ENCODE assay signal across 29 mouse cellular contexts in the genomic region with DNA sequence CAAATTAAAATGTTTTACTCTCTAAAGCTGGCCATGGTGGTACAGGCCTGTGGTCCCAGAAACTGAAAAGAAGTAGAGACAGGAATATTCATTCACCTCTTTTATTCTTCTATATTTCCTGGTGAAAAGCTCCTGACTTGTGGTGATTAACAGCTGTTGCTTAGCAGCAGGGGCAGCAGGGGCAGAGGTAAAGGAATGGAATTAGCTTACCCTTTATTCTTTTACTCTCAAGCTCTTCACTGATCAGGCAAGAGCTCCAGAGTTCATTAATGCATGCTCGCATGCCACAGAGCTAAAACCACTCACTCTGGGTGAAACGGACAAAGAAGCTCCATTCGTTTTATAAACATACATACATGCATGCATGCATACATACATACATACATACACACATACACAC. TPM values are rescaled to one million over a fixed set of nuclear protein-coding genes. Genes with fewer than 3 reads are reported as not detected.
DNase-seq lines count a peak whose midpoint lies in the region; ATAC-seq and TF ChIP-seq lines count a peak whose summit lies in the region.
"Had no signal": no experiment of that assay in that cellular context is flagged by ENCODE, and none has a peak within 500 bp of the region (broad histone marks: within the 10 kb centered on the region; RNA-seq: fewer than 3 reads in every experiment).

No protein-coding gene starts in this region.

- ATAC-seq in hindbrain, postnatal 0 days, result no peak
- ATAC-seq in midbrain, embryonic 12.5 days (ENCODE audit: low FRiP score, low read depth), result peak; percentile 78
- ATAC-seq: liver, embryonic 12.5 days had no signal

- no peaks in the 10 kb centered on the region for H3K9me3 ChIP-seq in hindbrain, embryonic 10.5 days
- no peaks in the 10 kb centered on the region for H3K9me3 ChIP-seq in hindbrain, postnatal 0 days (ENCODE audit: low read length)
- no peaks in the 10 kb centered on the region for H3K9me3 ChIP-seq in midbrain, embryonic 12.5 days
- H3K9me3 ChIP-seq: embryonic facial prominence, embryonic 15.5 days; G1E; heart, embryonic 12.5 days; hindbrain, embryonic 13.5 days; limb, embryonic 13.5 days; liver, embryonic 12.5 days; neural tube, embryonic 13.5 days had no signal

- H3K4me2 ChIP-seq in hindbrain, postnatal 0 days (ENCODE audit: low read depth, low read length), result no peak overlapping the region
- H3K4me2 ChIP-seq in midbrain, embryonic 12.5 days (replicated peaks), result no peak overlapping the region
- H3K4me2 ChIP-seq: embryonic facial prominence, embryonic 15.5 days; heart, embryonic 12.5 days; hindbrain, embryonic 13.5 days; limb, embryonic 13.5 days; liver, embryonic 12.5 days; neural tube, embryonic 13.5 days had no signal

- no peak overlapping the region for H3K9ac ChIP-seq in hindbrain, postnatal 0 days (replicated peaks; ENCODE audit: low read length)
- H3K9ac ChIP-seq in midbrain, embryonic 12.5 days (replicated peaks), result no peak overlapping the region
- H3K9ac ChIP-seq: embryonic facial prominence, embryonic 15.5 days; heart, embryonic 12.5 days; hindbrain, embryonic 13.5 days; limb, embryonic 13.5 days; liver, embryonic 12.5 days; neural tube, embryonic 13.5 days had no signal

- no peak for TF ChIP-seq POLR2A in brain, embryonic 14.5 days (IDR thresholded peaks at IDR 0.05; ENCODE audit: borderline replicate concordance, extremely low read depth, insufficient read depth, insufficient read length, poor library complexity, severe bottlenecking)

- peaks cover 7% of the 10 kb centered on the region for H3K4me1 ChIP-seq in hindbrain, embryonic 10.5 days (replicated peaks)
- no peaks in the 10 kb centered on the region for H3K4me1 ChIP-seq in hindbrain, postnatal 0 days (ENCODE audit: insufficient read depth, low read length)
- peaks cover 5% of the 10 kb centered on the region; the same call in 1 of the 2 replicates for H3K4me1 ChIP-seq in midbrain, embryonic 12.5 days
- H3K4me1 ChIP-seq: embryonic facial prominence, embryonic 15.5 days; heart, embryonic 12.5 days; limb, embryonic 13.5 days; liver, embryonic 12.5 days had no signal

- H3K27ac ChIP-seq in hindbrain, embryonic 10.5 days, result no peak overlapping the region
- no peak overlapping the region for H3K27ac ChIP-seq in hindbrain, postnatal 0 days
- H3K27ac ChIP-seq in midbrain, embryonic 12.5 days (replicated peaks), result no peak overlapping the region
- H3K27ac ChIP-seq: embryonic facial prominence, embryonic 15.5 days; hindbrain, embryonic 13.5 days; limb, embryonic 13.5 days; liver, embryonic 12.5 days; neural tube, embryonic 13.5 days; stomach, postnatal 0 days had no signal

- 31% methylated on average over 3 of the region's 3 CpGs for WGBS in hindbrain, embryonic 10.5 days
- 19% methylated on average over 3 of the region's 3 CpGs for WGBS in hindbrain, postnatal 0 days
- 9% methylated on average over 3 of the region's 3 CpGs for WGBS in midbrain, embryonic 12.5 days

- H3K36me3 ChIP-seq in hindbrain, embryonic 10.5 days, result no peaks in the 10 kb centered on the region
- no peaks in the 10 kb centered on the region for H3K36me3 ChIP-seq in hindbrain, postnatal 0 days (ENCODE audit: insufficient read depth, low read length)
- H3K36me3 ChIP-seq in midbrain, embryonic 12.5 days, result no peaks in the 10 kb centered on the region
- H3K36me3 ChIP-seq: embryonic facial prominence, embryonic 15.5 days; G1E; heart, embryonic 12.5 days; hindbrain, embryonic 13.5 days; limb, embryonic 13.5 days; liver, embryonic 12.5 days; neural tube, embryonic 13.5 days had no signal

- H3K4me3 ChIP-seq in hindbrain, embryonic 10.5 days, result no peak overlapping the region
- H3K4me3 ChIP-seq in hindbrain, postnatal 0 days (ENCODE audit: low read length), result no peak overlapping the region
- H3K4me3 ChIP-seq in midbrain, embryonic 12.5 days, result no peak overlapping the region
- H3K4me3 ChIP-seq: embryonic facial prominence, embryonic 15.5 days; heart, embryonic 12.5 days; hindbrain, embryonic 13.5 days; limb, embryonic 13.5 days; liver, embryonic 12.5 days; neural tube, embryonic 13.5 days had no signal

- DNase-seq in hindbrain, embryonic 10.5 days (ENCODE audit: low spot score), result peak; percentile 8
- no peak for DNase-seq in hindbrain, postnatal 0 days (ENCODE audit: low spot score)
- DNase-seq in brain, embryonic 14.5 days (ENCODE audit: low read depth), result peak; percentile 60
- DNase-seq in embryo, embryonic 10.5 days (ENCODE audit: low spot score), result peak; percentile 50
- DNase-seq in heart, adult 9 months (ENCODE audit: low spot score in 2 of 2), result no peak
- DNase-seq in right cerebral cortex, adult 2 months (ENCODE audit: low spot score in 2 of 2), result no peak
- DNase-seq: adrenal gland, adult 8-10 months; B cell, adult 2 months; cerebellum, adult 18-20 months; cerebellum, postnatal 14 days; gastrocnemius, postnatal 14 days; heart, adult 11 months; heart, postnatal 10 days; kidney, postnatal 4 days; layer of hippocampus, adult 9-11 months; lung, adult 18-20 months; lung, postnatal 10 days; thymus, adult 2 months had no signal

- TF ChIP-seq CTCF in hindbrain, postnatal 0 days (IDR thresholded peaks at IDR 0.05; ENCODE audit: low read depth), result no peak
- no peak for TF ChIP-seq CTCF in brain, embryonic 14.5 days (IDR thresholded peaks at IDR 0.05; ENCODE audit: borderline replicate concordance, extremely low read depth, insufficient read depth, insufficient read length)

- H3K27me3 ChIP-seq in hindbrain, embryonic 10.5 days (ENCODE audit: insufficient read depth, poor library complexity, severe bottlenecking), result no peaks in the 10 kb centered on the region
- H3K27me3 ChIP-seq in hindbrain, postnatal 0 days (ENCODE audit: insufficient read depth, low read length), result no peaks in the 10 kb centered on the region
- no peaks in the 10 kb centered on the region for H3K27me3 ChIP-seq in midbrain, embryonic 12.5 days
- H3K27me3 ChIP-seq: CH12.LX; embryonic facial prominence, embryonic 15.5 days; heart, embryonic 12.5 days; hindbrain, embryonic 13.5 days; limb, embryonic 13.5 days; liver, embryonic 12.5 days; neural tube, embryonic 13.5 days had no signal

RNA-seq across cellular contexts. Expression of a gene that starts 14.4 kb away (rescaled TPM):
- 3.0 and 3.8 TPM in 2 replicates for polyA plus RNA-seq in hindbrain, embryonic 10.5 days (2016; fragmentation: Nextera tagmentation; extraction: Ambion mirVana)
- total RNA-seq in hindbrain, postnatal 0 days (2014; rRNA removed), result 6.0 and 10.3 TPM in 2 replicates
- 3.6 and 4.7 TPM in 2 replicates for polyA plus RNA-seq in hindbrain, postnatal 0 days (2015; fragmentation: Nextera tagmentation; extraction: Ambion mirVana)
- polyA plus RNA-seq in brain, embryonic 14.5 days (2012; rRNA removed), result 3.2 and 5.1 TPM in 2 replicates
- polyA plus RNA-seq in midbrain, embryonic 12.5 days (2016; fragmentation: Nextera tagmentation; extraction: Ambion mirVana), result 6.7 and 9.0 TPM in 2 replicates
- polyA plus RNA-seq: G1E had no signal

RNA-seq across cellular contexts. Expression of a gene that starts 40.4 kb away (rescaled TPM):
- polyA plus RNA-seq in hindbrain, embryonic 10.5 days (2016; fragmentation: Nextera tagmentation; extraction: Ambion mirVana), result not detected in 2 replicates
- 0.10 and 0.29 TPM in 2 replicates for total RNA-seq in hindbrain, postnatal 0 days (2014; rRNA removed)
- 0.23 and 0.25 TPM in 2 replicates for polyA plus RNA-seq in hindbrain, postnatal 0 days (2015; fragmentation: Nextera tagmentation; extraction: Ambion mirVana)
- 0.14 TPM in 2 replicates for polyA plus RNA-seq in brain, embryonic 14.5 days (2012; rRNA removed)
- polyA plus RNA-seq in midbrain, embryonic 12.5 days (2016; fragmentation: Nextera tagmentation; extraction: Ambion mirVana), result 0.05 TPM in 1 of 2 replicates, not detected in the other
- total RNA-seq: heart, postnatal 10 days; monocyte, adult 5-6 weeks had no signal
- polyA plus RNA-seq: G1E; liver, embryonic 12.5 days had no signal

Comparison
In these comparisons a context has a peak if more than half of its experiments do, and no peak if none do; other contexts are left out.
1. DNase-seq: peak in hindbrain, embryonic 10.5 days (single experiment), brain, embryonic 14.5 days (single experiment) and embryo, embryonic 10.5 days (single experiment); none in hindbrain, postnatal 0 days (single experiment), heart, adult 9 months (0 of 2) and right cerebral cortex, adult 2 months (0 of 2).